Mouse (Mus musculus): ENCODE results near the gene Gcnt2. TPM values are rescaled to one million over a fixed set of nuclear protein-coding genes. Genes with fewer than 3 reads are reported as not detected.
"Not testable (repeated sequence)": the region's sequence is repeated elsewhere in the genome, so short reads cannot be mapped to it uniquely, and the experiment has no call there.

Gcnt2 gene
- total RNA-seq, 1 experiment: 21.8 TPM

GRCm38 (mm10) chr13:40986081-40986480, 126.5 kb downstream of the Gcnt2 start:
- DNase-seq (ENCODE audit: low read depth, low spot score): no peak
- H3K4me3 ChIP-seq (ENCODE audit: insufficient read depth in 1 of 2, low read depth in 1 of 2, low read length in 2 of 2, poor library complexity in 1 of 2, severe bottlenecking in 1 of 2): no peak overlapping the region
- H3K4me1 ChIP-seq (ENCODE audit: control insufficient read depth in 2 of 2, insufficient read depth in 2 of 2, low read length in 2 of 2, poor library complexity in 1 of 2): 0 out of 4 replicates have a peak, but pooled peaks cover 0 to 1% of the 10 kb centered on the region in 2 experiments
- no peaks in the 10 kb centered on the region for H3K9me3 ChIP-seq (ENCODE audit: control insufficient read depth, insufficient read depth, low read depth, low read length)
- in situ Hi-C loops (cut with MboI; ENCODE audit: low sequenced_read_pairs in 2 of 2, unreplicated experiment in 2 of 2): no loop called here
- H3K9ac ChIP-seq (ENCODE audit: insufficient read depth, low read depth, low read length, poor library complexity, severe bottlenecking): no peak overlapping the region
- no peaks in the 10 kb centered on the region for H3K36me3 ChIP-seq (ENCODE audit: control insufficient read depth, insufficient read depth, low read length, poor library complexity, severe bottlenecking)
- H3K27ac ChIP-seq (ENCODE audit: insufficient read depth, low read depth, low read length, poor library complexity, severe bottlenecking): no peak overlapping the region
- TF ChIP-seq MAFK (IDR thresholded peaks at IDR 0.05; ENCODE audit: insufficient read depth, low read depth, low read length): no peak
- TF ChIP-seq CHD2 (IDR thresholded peaks at IDR 0.05; ENCODE audit: low read depth, low read length): no peak
- no peak for TF ChIP-seq ZC3H11A (IDR thresholded peaks at IDR 0.05; ENCODE audit: borderline replicate concordance, low read depth, low read length)
- TF ChIP-seq ZNF384 (IDR thresholded peaks at IDR 0.05; ENCODE audit: low read depth, low read length): no peak
- TF ChIP-seq HCFC1 (IDR thresholded peaks at IDR 0.05; ENCODE audit: borderline replicate concordance, insufficient read depth, low read length): no peak

GRCm38 (mm10) chr13:40987608-40988303, 128.2 kb downstream of the Gcnt2 start:
- H3K9me3 ChIP-seq (ENCODE audit: control insufficient read depth, insufficient read depth, low read depth, low read length); H3K27ac ChIP-seq (ENCODE audit: insufficient read depth, low read depth, low read length, poor library complexity, severe bottlenecking); in situ Hi-C loops (cut with MboI; ENCODE audit: low sequenced_read_pairs in 2 of 2, unreplicated experiment in 2 of 2); H3K36me3 ChIP-seq (ENCODE audit: control insufficient read depth, insufficient read depth, low read length, poor library complexity, severe bottlenecking); H3K4me1 ChIP-seq (ENCODE audit: control insufficient read depth in 2 of 2, insufficient read depth in 2 of 2, low read length in 2 of 2, poor library complexity in 1 of 2); DNase-seq (ENCODE audit: low read depth, low spot score); H3K4me3 ChIP-seq (ENCODE audit: insufficient read depth in 1 of 2, low read depth in 1 of 2, low read length in 2 of 2, poor library complexity in 1 of 2, severe bottlenecking in 1 of 2); H3K9ac ChIP-seq (ENCODE audit: insufficient read depth, low read depth, low read length, poor library complexity, severe bottlenecking): not testable (repeated sequence)

DNA sequence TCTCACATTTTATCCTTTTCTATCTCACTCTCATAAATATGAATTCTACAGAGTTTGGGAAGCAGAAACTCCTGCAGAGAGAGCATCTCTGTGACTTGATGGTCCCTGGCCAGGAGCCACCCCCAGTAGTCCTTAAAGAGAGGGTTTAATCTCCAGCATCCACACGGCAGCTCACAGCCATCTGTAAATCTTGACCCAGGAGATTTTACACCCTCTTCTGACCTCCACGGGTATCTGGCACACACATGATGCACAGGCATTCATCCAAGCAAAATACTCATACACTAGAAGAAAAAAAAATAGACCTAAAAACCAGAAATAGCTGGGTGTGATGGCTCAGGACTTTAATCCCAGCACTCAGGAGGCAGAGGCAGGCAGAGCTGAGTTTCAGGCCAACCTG, 128.9 kb downstream of the Gcnt2 start:
- Histone ChIP-seq H3K9me3 (ENCODE audit: control insufficient read depth, insufficient read depth, low read depth, low read length) (no peaks in the 10 kb centered on the region), H3K36me3 (ENCODE audit: control insufficient read depth, insufficient read depth, low read length, poor library complexity, severe bottlenecking) (no peaks in the 10 kb centered on the region), H3K4me3 (ENCODE audit: insufficient read depth in 1 of 2, low read depth in 1 of 2, low read length in 2 of 2, poor library complexity in 1 of 2, severe bottlenecking in 1 of 2) (no peak overlapping the region), H3K27ac (ENCODE audit: insufficient read depth, low read depth, low read length, poor library complexity, severe bottlenecking) (no peak overlapping the region), H3K4me1 (ENCODE audit: control insufficient read depth in 2 of 2, insufficient read depth in 2 of 2, low read length in 2 of 2, poor library complexity in 1 of 2) (no peaks in the 10 kb centered on the region), H3K9ac (ENCODE audit: insufficient read depth, low read depth, low read length, poor library complexity, severe bottlenecking) (no peak overlapping the region)
- DNase-seq (ENCODE audit: low read depth, low spot score): no peak
- in situ Hi-C loops (cut with MboI; ENCODE audit: low sequenced_read_pairs in 2 of 2, unreplicated experiment in 2 of 2): no loop called here
- TF ChIP-seq MAFK (IDR thresholded peaks at IDR 0.05; ENCODE audit: insufficient read depth, low read depth, low read length): no peak
- TF ChIP-seq HCFC1 (IDR thresholded peaks at IDR 0.05; ENCODE audit: borderline replicate concordance, insufficient read depth, low read length): no peak
- no peak for TF ChIP-seq ZC3H11A (IDR thresholded peaks at IDR 0.05; ENCODE audit: borderline replicate concordance, low read depth, low read length)
- no peak for TF ChIP-seq ZNF384 (IDR thresholded peaks at IDR 0.05; ENCODE audit: low read depth, low read length)
- TF ChIP-seq CHD2 (IDR thresholded peaks at IDR 0.05; ENCODE audit: low read depth, low read length): no peak

DNA sequence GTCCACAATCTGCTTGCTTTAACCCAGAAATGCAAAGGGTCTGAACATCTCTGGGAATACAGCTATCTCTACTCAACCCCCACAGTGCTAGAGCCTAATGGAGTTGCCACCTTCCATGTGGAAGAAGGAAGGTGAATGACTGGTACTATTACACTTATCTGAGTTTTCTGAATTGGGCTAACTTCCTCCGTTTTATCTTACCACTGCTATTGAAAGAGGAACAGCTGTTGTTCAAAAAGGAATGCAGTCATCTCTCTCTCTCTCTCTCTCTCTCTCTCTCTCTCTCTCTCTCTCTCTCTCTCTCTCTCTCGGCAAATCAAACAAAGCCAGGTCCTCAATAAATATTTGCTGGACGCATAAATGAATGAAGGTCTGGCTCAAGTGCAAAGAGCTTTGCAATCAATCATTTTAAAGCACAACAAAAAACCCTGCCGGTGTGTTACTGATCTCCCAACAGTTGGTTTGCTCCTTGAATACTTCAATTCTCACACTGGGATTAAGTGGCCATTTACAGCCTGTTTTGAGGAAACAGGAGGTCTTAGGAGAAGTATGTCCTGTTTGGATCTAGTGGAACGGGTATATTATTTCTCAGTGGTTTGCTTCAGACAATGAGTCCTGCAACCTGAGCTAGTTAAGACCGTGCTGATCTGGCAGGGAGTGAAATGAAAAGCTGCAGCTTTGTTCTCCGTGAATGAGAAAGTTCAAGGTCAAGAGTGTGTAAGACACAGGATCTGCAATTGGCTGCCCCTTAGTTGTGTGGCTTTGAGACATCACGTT, 135.1 kb downstream of the Gcnt2 start:
- Histone ChIP-seq H3K9me3 (ENCODE audit: control insufficient read depth, insufficient read depth, low read depth, low read length) (no peaks in the 10 kb centered on the region), H3K27ac (ENCODE audit: insufficient read depth, low read depth, low read length, poor library complexity, severe bottlenecking) (no peak overlapping the region), H3K4me1 (ENCODE audit: control insufficient read depth in 2 of 2, insufficient read depth in 2 of 2, low read length in 2 of 2, poor library complexity in 1 of 2) (peaks cover 2 to 5% of the 10 kb centered on the region in 2 experiments; a peak in 3 of 4 replicates), H3K9ac (ENCODE audit: insufficient read depth, low read depth, low read length, poor library complexity, severe bottlenecking) (no peak overlapping the region), H3K36me3 (ENCODE audit: control insufficient read depth, insufficient read depth, low read length, poor library complexity, severe bottlenecking) (no peaks in the 10 kb centered on the region), H3K4me3 (ENCODE audit: insufficient read depth in 1 of 2, low read depth in 1 of 2, low read length in 2 of 2, poor library complexity in 1 of 2, severe bottlenecking in 1 of 2) (no peak overlapping the region)
- no peak for DNase-seq (ENCODE audit: low read depth, low spot score)
- TF ChIP-seq HCFC1 (IDR thresholded peaks at IDR 0.05; ENCODE audit: borderline replicate concordance, insufficient read depth, low read length) (no peak), CHD2 (IDR thresholded peaks at IDR 0.05; ENCODE audit: low read depth, low read length) (no peak), ZC3H11A (IDR thresholded peaks at IDR 0.05; ENCODE audit: borderline replicate concordance, low read depth, low read length) (no peak), MAFK (IDR thresholded peaks at IDR 0.05; ENCODE audit: insufficient read depth, low read depth, low read length) (no peak), ZNF384 (IDR thresholded peaks at IDR 0.05; ENCODE audit: low read depth, low read length) (no peak)
- in situ Hi-C loops (cut with MboI; ENCODE audit: low sequenced_read_pairs in 2 of 2, unreplicated experiment in 2 of 2): no loop called here

GRCm38 (mm10) chr13:40998537-40998936, 139.0 kb downstream of the Gcnt2 start:
- H3K9me3 ChIP-seq (ENCODE audit: control insufficient read depth, insufficient read depth, low read depth, low read length); H3K9ac ChIP-seq (ENCODE audit: insufficient read depth, low read depth, low read length, poor library complexity, severe bottlenecking); DNase-seq (ENCODE audit: low read depth, low spot score); in situ Hi-C loops (cut with MboI; ENCODE audit: low sequenced_read_pairs in 2 of 2, unreplicated experiment in 2 of 2); H3K4me1 ChIP-seq (ENCODE audit: control insufficient read depth in 2 of 2, insufficient read depth in 2 of 2, low read length in 2 of 2, poor library complexity in 1 of 2); H3K4me3 ChIP-seq (ENCODE audit: insufficient read depth in 1 of 2, low read depth in 1 of 2, low read length in 2 of 2, poor library complexity in 1 of 2, severe bottlenecking in 1 of 2); H3K27ac ChIP-seq (ENCODE audit: insufficient read depth, low read depth, low read length, poor library complexity, severe bottlenecking); H3K36me3 ChIP-seq (ENCODE audit: control insufficient read depth, insufficient read depth, low read length, poor library complexity, severe bottlenecking): not testable (repeated sequence)
